Mouse (Mus musculus): ENCODE data around the gene Gpr4.

DNA sequence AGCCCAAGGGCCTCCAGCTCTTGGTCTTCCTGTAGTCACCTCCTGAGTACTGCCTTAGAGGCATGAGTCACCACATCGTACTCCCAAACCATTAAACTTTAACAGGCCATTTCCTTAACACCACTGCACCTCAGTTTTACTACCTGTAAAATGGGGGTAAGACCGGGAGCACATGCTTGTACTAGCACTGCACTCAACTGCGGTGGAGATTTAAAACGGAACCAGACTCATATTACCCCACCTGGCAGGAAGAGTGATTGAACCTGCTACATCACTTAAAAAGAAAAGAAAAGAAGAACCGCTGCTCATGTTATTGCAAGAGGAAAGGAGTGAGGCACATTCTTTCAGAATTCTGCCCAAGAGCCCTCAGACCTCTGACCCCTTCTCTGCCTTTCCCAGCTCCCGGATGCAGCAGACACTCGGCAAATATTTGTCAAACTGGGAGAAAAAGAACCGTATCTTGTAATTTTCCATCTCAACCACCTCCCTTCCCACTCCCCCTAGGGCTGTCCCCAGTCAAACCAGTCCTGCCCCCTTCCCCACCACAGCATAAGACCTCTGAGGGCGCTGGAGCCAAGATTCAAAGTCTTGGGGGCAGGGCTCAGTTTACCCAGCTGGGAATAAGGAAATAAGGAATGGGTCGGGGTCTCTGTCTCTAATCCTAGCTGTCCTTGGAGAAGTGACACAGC, 56.8 kb downstream of the Gpr4 start:
- TF ChIP-seq CTCF (IDR thresholded peaks at IDR 0.05 in 2 of 3, conservative IDR thresholded peaks at IDR 0.05 in 1 of 3; ENCODE audit: control insufficient read depth in 1 of 3, insufficient read depth in 1 of 3, low read depth in 2 of 3, low read length in 3 of 3, poor library complexity in 1 of 3, severe bottlenecking in 1 of 3): no peak
- no peak for TF ChIP-seq ZC3H11A (IDR thresholded peaks at IDR 0.05; ENCODE audit: low read depth, low read length)
- TF ChIP-seq USF2 (IDR thresholded peaks at IDR 0.05; ENCODE audit: borderline replicate concordance in 1 of 2, insufficient read depth in 1 of 2, low read depth in 1 of 2, low read length in 2 of 2): no peak
- TF ChIP-seq UBTF (IDR thresholded peaks at IDR 0.05; ENCODE audit: borderline replicate concordance, insufficient read depth, low read depth, low read length): no peak
- no peak for TF ChIP-seq MAFK (IDR thresholded peaks at IDR 0.05; ENCODE audit: borderline replicate concordance, low read depth, low read length)
- TF ChIP-seq USF1 (IDR thresholded peaks at IDR 0.05; ENCODE audit: low read depth, low read length): no peak
- TF ChIP-seq HCFC1 (IDR thresholded peaks at IDR 0.05; ENCODE audit: low read depth, low read length): no peak
- no peak for TF ChIP-seq MYB (IDR thresholded peaks at IDR 0.05; ENCODE audit: low read depth, low read length)
- peak in 1 of 2 experiments; percentile 9; a peak in 1 of 4 replicates for TF ChIP-seq EP300 (IDR thresholded peaks at IDR 0.05; ENCODE audit: low read depth in 1 of 2, low read length in 2 of 2)
- no peak for TF ChIP-seq GATA1 (IDR thresholded peaks at IDR 0.05; ENCODE audit: low read depth, low read length)
